Mouse (Mus musculus) kidney, postnatal 0 days (tissue): ENCODE results near the gene Amhr2. TPM values are rescaled to one million over a fixed set of nuclear protein-coding genes. Genes with fewer than 3 reads are reported as not detected.

Experiments used
- ATAC-seq: fragments of 200-750 bp; cut with Nextera tagmentation; replicated peaks from 2 replicates; pipeline ENCODE4 v1.8.0; 2017; ENCODE audit warnings: low read depth, moderate number of reproducible peaks, moderate TSS enrichment, moderate library complexity; ENCODE audit not compliant: low FRiP score
- DNase-seq: peaks from one replicate; pipeline ENCODE4 v3.0.0-alpha.2; 2016; ENCODE audit warnings: low spot score
- H3K27ac ChIP-seq: fragments of 300-500 bp; sonication (generic); 2 replicates; pipeline ENCODE4 v1.5.1; 2014; ENCODE audit warnings: mild to moderate bottlenecking
- H3K27me3 ChIP-seq: fragments of 300-500 bp; sonication (generic); 2 replicates; pipeline ENCODE4 v1.6.1; 2014; ENCODE audit warnings: low read length, mixed read lengths; ENCODE audit not compliant: insufficient read depth
- H3K36me3 ChIP-seq: fragments of 300-500 bp; sonication (generic); 2 replicates; pipeline ENCODE4 v1.6.1; 2014; ENCODE audit warnings: low read length, mixed read lengths; ENCODE audit not compliant: insufficient read depth
- H3K4me1 ChIP-seq: fragments of 300-500 bp; sonication (generic); replicated peaks from 2 replicates; pipeline ENCODE4 v1.6.1; 2014; ENCODE audit warnings: antibody characterized with exemption, low read length, mixed read lengths; ENCODE audit not compliant: insufficient read depth
- H3K4me2 ChIP-seq: fragments of 300-500 bp; sonication (generic); 2 replicates; pipeline ENCODE4 v1.6.1; 2014; ENCODE audit warnings: mild to moderate bottlenecking, low read length, moderate library complexity, mixed read lengths
- H3K4me3 ChIP-seq: fragments of 300-500 bp; sonication (generic); replicated peaks from 2 replicates; pipeline ENCODE4 v1.5.1; 2014; ENCODE audit warnings: low read depth, low read length
- H3K9ac ChIP-seq: fragments of 300-500 bp; sonication (generic); 2 replicates; pipeline ENCODE4 v1.6.1; 2014; ENCODE audit warnings: low read depth, low read length
- H3K9me3 ChIP-seq: fragments of 300-500 bp; sonication (generic); replicated peaks from 2 replicates; pipeline ENCODE4 v1.6.1; 2016; ENCODE audit warnings: low read length, inconsistent platforms, mixed read lengths
- CTCF ChIP-seq: IDR thresholded peaks from 2 replicates; pipeline ENCODE4 v1.5.1; 2016; ENCODE audit warnings: antibody characterized with exemption, low read depth, mild to moderate bottlenecking, moderate library complexity
- WGBS: fragments of 180-500 bp; shearing (Covaris S2); extraction: QIAGEN DNeasy Blood & Tissue Kit; methylation state at CpG from one replicate; pipeline ENCODE4 v1.1.7; 2014; 5-methylcytosine and 5-hydroxymethylcytosine counted together
- polyA plus RNA-seq: library from polyadenylated mRNA; unstranded; fragments of >200 nt; fragmentation: Nextera tagmentation; extraction: Ambion mirVana; gene quantifications from 2 replicates; pipeline ENCODE4 v1.2.1, GENCODE M21; 2015

Gene Amhr2
- polyA plus RNA-seq, 1 experiment from 2014 or later: 0.46 TPM

DNA sequence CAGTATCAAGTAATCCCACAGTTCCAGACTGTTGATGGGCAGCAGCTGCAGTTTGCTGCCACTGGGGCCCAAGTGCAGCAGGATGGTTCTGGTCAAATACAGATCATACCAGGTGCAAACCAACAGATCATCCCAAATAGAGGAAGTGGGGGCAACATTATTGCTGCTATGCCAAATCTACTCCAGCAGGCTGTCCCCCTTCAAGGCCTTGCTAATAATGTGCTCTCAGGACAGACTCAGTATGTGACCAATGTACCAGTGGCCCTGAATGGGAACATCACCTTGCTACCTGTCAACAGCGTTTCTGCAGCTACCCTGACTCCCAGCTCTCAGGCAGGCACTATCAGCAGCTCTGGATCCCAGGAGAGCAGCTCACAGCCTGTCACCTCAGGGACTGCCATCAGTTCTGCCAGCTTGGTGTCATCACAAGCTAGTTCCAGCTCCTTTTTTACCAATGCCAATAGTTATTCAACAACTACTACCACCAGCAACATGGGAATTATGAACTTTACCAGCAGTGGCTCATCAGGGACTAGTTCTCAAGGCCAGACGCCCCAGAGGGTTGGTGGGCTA is 36.5 kb upstream of the Amhr2 start:
- DNase-seq (no peak), ATAC-seq (no peak)
- TF ChIP-seq CTCF: no peak
- Histone ChIP-seq H3K4me3 (no peak overlapping the region), H3K9me3 (no peaks in the 10 kb centered on the region), H3K27me3 (no peaks in the 10 kb centered on the region), H3K4me2 (no peak overlapping the region), H3K4me1 (peaks cover 19% of the 10 kb centered on the region; the same call in 1 of the 2 replicates), H3K36me3 (peaks cover 30% of the 10 kb centered on the region), H3K9ac (no peak overlapping the region), H3K27ac (no peak overlapping the region)
- WGBS: 88% methylated on average over 2 of the region's 2 CpGs

DNA sequence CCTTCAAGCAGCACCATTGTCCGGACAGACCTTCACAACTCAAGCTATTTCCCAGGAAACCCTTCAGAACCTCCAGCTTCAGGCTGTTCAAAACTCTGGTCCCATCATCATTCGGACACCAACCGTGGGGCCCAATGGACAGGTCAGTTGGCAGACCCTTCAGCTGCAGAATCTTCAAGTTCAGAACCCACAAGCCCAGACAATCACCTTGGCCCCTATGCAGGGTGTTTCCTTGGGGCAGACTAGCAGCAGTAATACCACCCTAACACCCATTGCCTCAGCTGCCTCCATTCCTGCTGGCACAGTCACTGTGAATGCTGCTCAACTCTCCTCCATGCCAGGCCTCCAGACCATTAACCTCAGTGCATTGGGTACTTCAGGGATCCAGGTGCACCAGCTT is 35.9 kb upstream of the Amhr2 start:
- ATAC-seq: no peak

DNA sequence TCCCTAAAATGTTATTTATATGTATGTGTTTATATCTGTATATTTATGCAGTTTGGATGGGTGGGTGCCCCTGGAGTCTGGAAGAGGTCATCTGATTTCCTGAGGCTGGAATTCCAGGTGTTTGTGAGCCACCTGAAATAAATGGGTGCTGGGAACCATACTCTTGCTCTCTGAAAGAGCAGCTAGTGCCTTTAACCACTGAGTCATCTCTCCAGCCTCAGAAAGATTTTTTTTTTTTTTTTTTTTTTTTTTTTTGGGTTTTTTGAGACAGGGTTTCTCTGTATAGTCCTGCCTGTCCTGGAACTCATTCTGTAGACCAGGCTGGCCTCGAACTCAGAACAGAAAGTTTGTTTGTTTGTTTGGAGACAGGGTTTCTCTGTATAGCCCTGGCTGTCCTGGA is 34.1 kb upstream of the Amhr2 start:
- no peak overlapping the region for H3K9ac ChIP-seq
- TF ChIP-seq CTCF: no peak
- ATAC-seq (no peak), DNase-seq (no peak)
- no peaks in the 10 kb centered on the region for H3K27me3 ChIP-seq
- H3K36me3 ChIP-seq: peaks cover 31% of the 10 kb centered on the region
- no peaks in the 10 kb centered on the region for H3K9me3 ChIP-seq
- peaks cover 19% of the 10 kb centered on the region; the same call in 1 of the 2 replicates for H3K4me1 ChIP-seq
- no peak overlapping the region for H3K27ac ChIP-seq
- H3K4me2 ChIP-seq: 0 out of 2 replicates have a peak overlapping the region, but pooled peaks have one; percentile 21
- WGBS: 91% methylated on average over 1 of the region's 1 CpGs
- no peak overlapping the region for H3K4me3 ChIP-seq

More for the DNA sequence above, 35.9 kb upstream of the Amhr2 start:
- no peak overlapping the region; the same call in 1 of the 2 replicates for H3K4me2 ChIP-seq
- DNase-seq: no peak
- no peaks in the 10 kb centered on the region for H3K9me3 ChIP-seq
- no peak overlapping the region for H3K27ac ChIP-seq
- no peak for TF ChIP-seq CTCF
- no peaks in the 10 kb centered on the region for H3K27me3 ChIP-seq
- H3K4me3 ChIP-seq: no peak overlapping the region
- H3K36me3 ChIP-seq: peaks cover 31% of the 10 kb centered on the region
- peaks cover 19% of the 10 kb centered on the region; the same call in 1 of the 2 replicates for H3K4me1 ChIP-seq
- no peak overlapping the region for H3K9ac ChIP-seq
- 91% methylated on average over 3 of the region's 3 CpGs for WGBS

DNA sequence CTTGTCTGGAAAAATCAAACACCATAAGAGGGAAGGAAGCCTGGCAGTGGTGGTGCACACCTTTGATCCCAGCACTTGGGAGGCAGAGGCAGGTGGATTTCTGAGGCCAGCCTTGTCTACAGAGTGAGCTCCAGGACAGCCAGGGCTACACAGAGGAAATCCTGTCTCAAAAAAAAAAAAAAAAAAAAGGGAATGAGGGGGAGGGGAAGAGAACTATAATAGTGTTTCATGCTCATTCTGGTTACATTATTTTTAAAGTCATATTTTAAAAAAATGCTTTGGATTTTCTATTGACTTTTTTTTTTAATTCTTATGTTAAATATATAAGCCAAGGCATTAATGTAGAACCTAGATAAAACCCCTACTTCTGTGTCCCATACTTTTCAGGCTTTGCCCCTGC is 31.5 kb upstream of the Amhr2 start:
- Histone ChIP-seq H3K27me3 (no peaks in the 10 kb centered on the region), H3K9me3 (no peaks in the 10 kb centered on the region), H3K4me2 (no peak overlapping the region), H3K27ac (no peak overlapping the region), H3K9ac (no peak overlapping the region), H3K36me3 (peaks cover 24% of the 10 kb centered on the region), H3K4me1 (peaks cover 11% of the 10 kb centered on the region; the same call in 1 of the 2 replicates), H3K4me3 (no peak overlapping the region)
- ATAC-seq: no peak
- DNase-seq: no peak
- TF ChIP-seq CTCF: no peak

DNA sequence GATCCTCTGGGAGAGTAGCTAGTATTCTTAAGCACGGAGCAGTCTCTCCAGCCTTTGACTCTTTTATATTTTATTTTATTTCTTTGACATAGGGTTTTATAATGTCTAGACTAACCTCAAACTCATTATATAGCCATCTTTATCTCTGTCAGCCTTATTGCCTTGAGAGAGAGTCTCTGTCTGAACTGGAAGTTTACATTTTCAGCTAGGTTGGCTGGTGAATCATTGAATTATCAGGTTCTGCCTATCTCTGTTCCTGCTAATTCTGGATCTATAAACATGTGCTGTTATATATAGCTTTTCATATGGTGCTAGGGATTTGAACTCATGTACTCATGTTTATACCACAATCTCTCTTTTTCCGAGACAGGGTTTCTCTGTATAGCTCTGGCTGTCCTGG is 27.6 kb upstream of the Amhr2 start:
- 74% methylated on average over 2 of the region's 2 CpGs for WGBS
- no peaks in the 10 kb centered on the region for H3K4me1 ChIP-seq
- H3K9ac ChIP-seq: no peak overlapping the region
- DNase-seq (no peak), ATAC-seq (no peak)
- no peak for TF ChIP-seq CTCF
- H3K9me3 ChIP-seq: no peaks in the 10 kb centered on the region
- H3K27me3 ChIP-seq: no peaks in the 10 kb centered on the region
- H3K4me3 ChIP-seq: no peak overlapping the region
- H3K27ac ChIP-seq: no peak overlapping the region
- 0 out of 2 replicates have a peak, but pooled peaks cover 4% of the 10 kb centered on the region for H3K36me3 ChIP-seq
- H3K4me2 ChIP-seq: no peak overlapping the region

DNA sequence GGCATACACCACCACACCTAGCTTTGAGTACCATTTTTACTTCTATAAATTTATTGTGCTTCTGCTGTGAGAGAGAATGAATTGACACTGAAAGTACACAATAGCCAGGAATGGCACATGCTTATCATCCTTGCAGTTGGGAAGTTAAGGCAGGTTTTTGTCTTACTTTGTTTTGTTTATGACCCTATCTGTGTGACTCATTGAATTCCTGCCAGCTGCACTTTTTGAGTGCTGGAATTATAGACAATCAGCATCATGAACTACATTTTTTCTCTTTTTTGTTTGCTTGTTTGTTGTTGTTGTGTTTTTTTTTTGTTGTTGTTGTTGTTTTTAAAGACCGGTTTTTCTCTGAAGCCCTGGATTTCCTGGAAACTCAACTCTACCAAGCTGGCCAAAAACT is 24.2 kb upstream of the Amhr2 start:
- Histone ChIP-seq H3K4me1 (no peaks in the 10 kb centered on the region), H3K4me2 (no peak overlapping the region), H3K9ac (no peak overlapping the region), H3K27me3 (no peaks in the 10 kb centered on the region), H3K27ac (no peak overlapping the region), H3K9me3 (no peaks in the 10 kb centered on the region), H3K4me3 (no peak overlapping the region), H3K36me3 (peaks cover 6% of the 10 kb centered on the region; the same call in 1 of the 2 replicates)
- WGBS: 57% methylated on average over 1 of the region's 1 CpGs
- TF ChIP-seq CTCF: no peak
- ATAC-seq (no peak), DNase-seq (no peak)

DNA sequence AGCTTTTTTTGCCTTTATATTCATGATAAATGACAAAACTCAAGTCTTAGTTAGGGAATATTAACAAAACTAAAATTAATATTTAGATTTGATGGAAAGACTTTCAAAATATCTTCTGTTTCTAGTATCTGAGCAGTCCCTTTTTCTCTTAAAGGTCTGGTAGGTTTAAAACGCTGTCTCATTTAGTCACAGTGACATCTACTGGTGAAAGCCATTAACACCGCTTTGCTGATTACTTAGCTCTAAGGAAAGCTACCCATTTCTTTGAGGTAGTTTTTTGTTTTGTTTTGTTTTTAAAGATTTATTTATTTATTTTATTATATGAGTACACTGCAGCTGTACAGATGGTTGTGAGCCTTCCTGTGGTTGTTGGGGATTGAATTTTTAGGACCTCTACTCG is 23.7 kb upstream of the Amhr2 start:
- H3K4me3 ChIP-seq: no peak overlapping the region
- no peak overlapping the region for H3K27ac ChIP-seq
- H3K4me2 ChIP-seq: no peak overlapping the region
- H3K9me3 ChIP-seq: no peaks in the 10 kb centered on the region
- no peak overlapping the region for H3K9ac ChIP-seq
- no peaks in the 10 kb centered on the region for H3K27me3 ChIP-seq
- ATAC-seq (no peak), DNase-seq (peak; percentile 87)
- no peaks in the 10 kb centered on the region for H3K4me1 ChIP-seq
- 56% methylated on average over 3 of the region's 3 CpGs for WGBS
- H3K36me3 ChIP-seq: peaks cover 10% of the 10 kb centered on the region; the same call in 1 of the 2 replicates
- peak; percentile 77 for TF ChIP-seq CTCF
